In the genomic region with DNA sequence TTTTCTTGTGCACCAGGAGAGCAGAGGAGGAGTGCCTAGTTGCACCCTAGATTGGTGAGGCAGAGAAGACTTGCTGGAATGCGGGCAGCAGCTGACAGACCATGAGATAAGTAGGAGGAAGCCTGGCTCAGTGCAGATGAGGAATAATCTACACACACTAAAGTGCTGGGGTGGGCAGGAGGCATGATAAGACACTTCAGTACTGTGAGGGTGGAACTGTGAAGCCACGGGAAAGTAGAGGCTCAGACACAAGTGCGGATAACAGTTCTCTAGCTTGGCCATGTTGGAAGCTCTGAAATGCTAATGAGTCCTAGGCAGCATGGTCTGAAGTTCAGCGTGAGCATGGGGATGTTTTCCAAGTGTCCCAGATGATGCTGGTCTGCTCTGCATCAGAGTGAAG, we compare ENCODE assay signal across 11 mouse cellular contexts. TPM values are rescaled to one million over a fixed set of nuclear protein-coding genes. Genes with fewer than 3 reads are reported as not detected.
DNase-seq lines count a peak whose midpoint lies in the region; ATAC-seq lines count a peak whose summit lies in the region.
"Had no signal": no experiment of that assay in that cellular context is flagged by ENCODE, and none has a peak within 500 bp of the region (broad histone marks: within the 10 kb centered on the region; RNA-seq: fewer than 3 reads in every experiment).

No protein-coding gene starts in this region.

- no peaks in the 10 kb centered on the region for H3K27me3 ChIP-seq in heart, embryonic 11.5 days (ENCODE audit: control insufficient read depth, insufficient read depth, low read length)
- no peaks in the 10 kb centered on the region for H3K27me3 ChIP-seq in liver, embryonic 15.5 days
- H3K27me3 ChIP-seq in hindbrain, embryonic 10.5 days (ENCODE audit: insufficient read depth, poor library complexity, severe bottlenecking) = no peaks in the 10 kb centered on the region
- H3K27me3 ChIP-seq: midbrain, embryonic 12.5 days had no signal

- peak overlapping the region; percentile 44 for H3K4me2 ChIP-seq in heart, embryonic 11.5 days
- H3K4me2 ChIP-seq in liver, embryonic 15.5 days = peak overlapping the region; percentile 62
- H3K4me2 ChIP-seq: midbrain, embryonic 12.5 days had no signal

- peak overlapping the region; percentile 42 for H3K27ac ChIP-seq in heart, embryonic 11.5 days (ENCODE audit: low read depth, low read length)
- peak overlapping the region; percentile 87 for H3K27ac ChIP-seq in liver, embryonic 15.5 days (replicated peaks)
- H3K27ac ChIP-seq in hindbrain, embryonic 10.5 days = no peak overlapping the region
- H3K27ac ChIP-seq: midbrain, embryonic 12.5 days had no signal

- no peaks in the 10 kb centered on the region for H3K36me3 ChIP-seq in heart, embryonic 11.5 days (ENCODE audit: control insufficient read depth, insufficient read depth, low read length)
- H3K36me3 ChIP-seq in liver, embryonic 15.5 days (replicated peaks) = peaks cover 37% of the 10 kb centered on the region
- 0 out of 2 replicates have a peak, but pooled peaks cover 6% of the 10 kb centered on the region for H3K36me3 ChIP-seq in hindbrain, embryonic 10.5 days

- no peak for DNase-seq in heart, adult 8-10 months (ENCODE audit: low spot score)
- DNase-seq in c-Kit-positive CD71-negative TER-119-negative erythroid progenitor cells, embryonic 14.5 days (ENCODE audit: low read depth) = peak; percentile 20
- DNase-seq in layer of hippocampus, adult 18-20 months (ENCODE audit: low spot score in 2 of 2) = peak; percentile 54 to 84
- no peak for DNase-seq in ovary, adult 18-20 months (ENCODE audit: low spot score)
- no peak for DNase-seq in retina, embryonic 14.5 days (ENCODE audit: low spot score)
- no peak for DNase-seq in hindbrain, embryonic 10.5 days (ENCODE audit: low spot score)
- DNase-seq: adrenal gland, adult 8-10 months; kidney, postnatal 25 days had no signal

- WGBS in heart, embryonic 11.5 days (ENCODE audit: insufficient replicate concordance) = 14% methylated on average over 4 of the region's 4 CpGs
- WGBS in liver, embryonic 15.5 days (ENCODE audit: insufficient replicate concordance) = 16% methylated on average over 4 of the region's 4 CpGs
- WGBS in hindbrain, embryonic 10.5 days = 75% methylated on average over 4 of the region's 4 CpGs

- ATAC-seq in heart, embryonic 11.5 days (replicated peaks; ENCODE audit: insufficient number of reproducible peaks, low FRiP score, low TSS enrichment) = peak; percentile 89
- peak; percentile 99 for ATAC-seq in liver, embryonic 15.5 days (ENCODE audit: insufficient read depth)

- no peak overlapping the region for H3K9ac ChIP-seq in heart, embryonic 11.5 days (ENCODE audit: low read depth, low read length)
- peak overlapping the region; percentile 26; the same call in 1 of the 2 replicates for H3K9ac ChIP-seq in liver, embryonic 15.5 days
- H3K9ac ChIP-seq: midbrain, embryonic 12.5 days had no signal

- H3K4me3 ChIP-seq in heart, embryonic 11.5 days (ENCODE audit: low read depth, low read length) = no peak overlapping the region
- peak overlapping the region; percentile 34 for H3K4me3 ChIP-seq in liver, embryonic 15.5 days (replicated peaks)
- no peak overlapping the region for H3K4me3 ChIP-seq in hindbrain, embryonic 10.5 days
- H3K4me3 ChIP-seq: midbrain, embryonic 12.5 days had no signal

- H3K9me3 ChIP-seq in heart, embryonic 11.5 days (replicated peaks; ENCODE audit: control insufficient read depth, low read length) = no peaks in the 10 kb centered on the region
- no peaks in the 10 kb centered on the region for H3K9me3 ChIP-seq in liver, embryonic 15.5 days (replicated peaks)
- no peaks in the 10 kb centered on the region for H3K9me3 ChIP-seq in hindbrain, embryonic 10.5 days
- H3K9me3 ChIP-seq: midbrain, embryonic 12.5 days had no signal

- H3K4me1 ChIP-seq in heart, embryonic 11.5 days (ENCODE audit: control insufficient read depth, insufficient read depth, low read length) = peaks cover 14% of the 10 kb centered on the region
- peaks cover 35% of the 10 kb centered on the region for H3K4me1 ChIP-seq in liver, embryonic 15.5 days (replicated peaks)
- no peaks in the 10 kb centered on the region for H3K4me1 ChIP-seq in hindbrain, embryonic 10.5 days (replicated peaks)
- H3K4me1 ChIP-seq: midbrain, embryonic 12.5 days had no signal

RNA-seq across cellular contexts. Expression of gene Fam228a, which starts 58.3 kb away (rescaled TPM):
- 0.26 and 0.28 TPM in 2 replicates for polyA plus RNA-seq in heart, embryonic 11.5 days (2014; fragmentation: Nextera tagmentation; extraction: Ambion mirVana)
- total RNA-seq in heart, adult 8-10 months (2022) = under 1 TPM; 0.11 to 0.50 (median 0.19) TPM
- total RNA-seq in layer of hippocampus, adult 18-20 months (2021) = 1 to 10 TPM; 1.9 to 3.0 TPM
- 0.08 TPM in 1 of 2 replicates, not detected in the other for polyA plus RNA-seq in liver, embryonic 15.5 days (2015; fragmentation: Nextera tagmentation; extraction: Ambion mirVana)
- polyA plus RNA-seq in hindbrain, embryonic 10.5 days (2016; fragmentation: Nextera tagmentation; extraction: Ambion mirVana) = 0.24 and 0.41 TPM in 2 replicates

Comparison
In these comparisons a context has a peak if more than half of its experiments do, and no peak if none do; other contexts are left out.
1. DNase-seq: peak in c-Kit-positive CD71-negative TER-119-negative erythroid progenitor cells, embryonic 14.5 days (single experiment) and layer of hippocampus, adult 18-20 months (2 of 2); none in heart, adult 8-10 months (single experiment), ovary, adult 18-20 months (single experiment), retina, embryonic 14.5 days (single experiment) and hindbrain, embryonic 10.5 days (single experiment).